Mouse (Mus musculus) forebrain, embryonic 15.5 days (tissue): ENCODE measurements around the gene Oxsr1. TPM values are rescaled to one million over a fixed set of nuclear protein-coding genes. Genes with fewer than 3 reads are reported as not detected.

Source experiments
- ATAC-seq: fragments of 200-750 bp; cut with Nextera tagmentation; replicated peaks from 2 replicates; pipeline ENCODE4 v1.8.0; 2017; ENCODE audit warnings: mild to moderate bottlenecking, moderate TSS enrichment, moderate library complexity
- H3K27ac ChIP-seq: fragments of 300-500 bp; sonication (generic); replicated peaks from 2 replicates; pipeline ENCODE4 v1.5.1; 2015; ENCODE audit warnings: mild to moderate bottlenecking, inconsistent platforms
- H3K27me3 ChIP-seq: fragments of 300-500 bp; sonication (generic); 2 replicates; pipeline ENCODE4 v1.6.1; 2015; ENCODE audit warnings: inconsistent platforms
- H3K36me3 ChIP-seq: fragments of 300-500 bp; sonication (generic); 2 replicates; pipeline ENCODE4 v1.6.1; 2015; ENCODE audit warnings: mild to moderate bottlenecking, inconsistent platforms
- H3K4me1 ChIP-seq: fragments of 300-500 bp; sonication (generic); 2 replicates; pipeline ENCODE4 v1.6.1; 2015; ENCODE audit warnings: inconsistent platforms
- H3K4me2 ChIP-seq: fragments of 300-500 bp; sonication (generic); replicated peaks from 2 replicates; pipeline ENCODE4 v1.6.1; 2015; ENCODE audit warnings: mild to moderate bottlenecking, inconsistent platforms
- H3K4me3 ChIP-seq: fragments of 300-500 bp; sonication (generic); 2 replicates; pipeline ENCODE4 v1.5.1; 2015; ENCODE audit warnings: mild to moderate bottlenecking, inconsistent platforms
- H3K9ac ChIP-seq: fragments of 300-500 bp; sonication (generic); replicated peaks from 2 replicates; pipeline ENCODE4 v1.6.1; 2015; ENCODE audit warnings: mild to moderate bottlenecking, inconsistent platforms
- H3K9me3 ChIP-seq: fragments of 300-500 bp; sonication (generic); 2 replicates; pipeline ENCODE4 v1.6.1; 2016; ENCODE audit warnings: inconsistent platforms
- WGBS: fragments of 180-500 bp; shearing (Covaris S2); methylation state at CpG from one replicate; pipeline ENCODE4 v1.1.7; 2015; ENCODE audit warnings: mixed read lengths; 5-methylcytosine and 5-hydroxymethylcytosine counted together
- polyA plus RNA-seq: library from polyadenylated mRNA; unstranded; fragments of >200 nt; fragmentation: Nextera tagmentation; extraction: Ambion mirVana; gene quantifications from 2 replicates; pipeline ENCODE4 v1.2.1, GENCODE M21; 2015

Gene Oxsr1
- polyA plus RNA-seq, 1 experiment from 2014 or later, result 13.8 TPM

GRCm38 (mm10) chr9:119350947-119351705, 28.9 kb upstream of the Oxsr1 start:
- H3K9ac ChIP-seq, result no peak overlapping the region
- ATAC-seq, result no peak
- H3K4me1 ChIP-seq, result no peaks in the 10 kb centered on the region
- no peaks in the 10 kb centered on the region for H3K9me3 ChIP-seq
- H3K36me3 ChIP-seq, result peaks cover 41% of the 10 kb centered on the region
- H3K27ac ChIP-seq, result no peak overlapping the region
- no peaks in the 10 kb centered on the region for H3K27me3 ChIP-seq
- 92% methylated on average over 10 of the region's 10 CpGs for WGBS
- H3K4me2 ChIP-seq, result no peak overlapping the region
- no peak overlapping the region for H3K4me3 ChIP-seq

- Histone ChIP-seq H3K36me3 (peaks cover 47% of the 10 kb centered on the region), H3K9me3 (no peaks in the 10 kb centered on the region), H3K27ac (no peak overlapping the region), H3K9ac (no peak overlapping the region), H3K4me3 (no peak overlapping the region), H3K4me1 (no peaks in the 10 kb centered on the region), H3K4me2 (no peak overlapping the region), H3K27me3 (no peaks in the 10 kb centered on the region)
- ATAC-seq, result no peak
- WGBS, result 89% methylated on average over 3 of the region's 3 CpGs
These were observed 28.3 kb upstream of the Oxsr1 start for GRCm38 (mm10) chr9:119350531-119350930.

- H3K4me3 ChIP-seq, result no peak overlapping the region
- no peak overlapping the region for H3K9ac ChIP-seq
- H3K4me2 ChIP-seq, result no peak overlapping the region
- no peak for ATAC-seq
- no peaks in the 10 kb centered on the region for H3K27me3 ChIP-seq
- H3K4me1 ChIP-seq, result peaks cover 16% of the 10 kb centered on the region
- no peaks in the 10 kb centered on the region for H3K9me3 ChIP-seq
- WGBS, result 92% methylated on average over 8 of the region's 8 CpGs
- H3K36me3 ChIP-seq, result peaks cover 60% of the 10 kb centered on the region
- H3K27ac ChIP-seq, result no peak overlapping the region
These were observed 24.1 kb upstream of the Oxsr1 start for GRCm38 (mm10) chr9:119346376-119346775.

DNA sequence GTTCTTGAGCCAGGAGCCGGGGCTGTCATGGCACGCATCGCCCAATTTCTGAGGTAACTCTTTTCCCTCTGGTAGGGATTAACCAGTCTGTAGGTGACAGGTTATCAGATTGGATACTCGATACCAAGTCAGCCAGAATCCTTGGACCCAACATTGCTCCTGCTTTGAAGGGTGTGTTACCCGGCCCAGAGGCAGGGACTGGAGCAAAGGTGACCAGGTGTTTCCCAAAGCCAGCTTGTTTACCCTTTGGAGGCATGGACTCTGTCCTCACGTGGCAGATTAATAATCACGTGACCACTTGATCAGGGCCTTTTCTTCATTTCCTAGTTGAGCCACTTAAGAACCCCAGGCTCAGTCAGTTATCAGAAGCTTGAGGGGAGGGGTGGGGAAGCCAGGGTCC, 20.5 kb upstream of the Oxsr1 start:
- Histone ChIP-seq H3K9ac (no peak overlapping the region), H3K9me3 (no peaks in the 10 kb centered on the region), H3K4me1 (peaks cover 29% of the 10 kb centered on the region), H3K36me3 (peaks cover 35% of the 10 kb centered on the region), H3K27me3 (no peaks in the 10 kb centered on the region), H3K4me3 (no peak overlapping the region), H3K27ac (no peak overlapping the region), H3K4me2 (no peak overlapping the region; the same call in 1 of the 2 replicates)
- 92% methylated on average over 7 of the region's 7 CpGs for WGBS
- ATAC-seq, result no peak

- Histone ChIP-seq H3K4me3 (peak within 1 kb of the TSS; percentile 82), H3K4me1 (peaks cover 29% of the 10 kb centered on the region), H3K9ac (peak within 1 kb of the TSS; percentile 95), H3K36me3 (peaks cover 22% of the 10 kb centered on the region), H3K27me3 (no peaks in the 10 kb centered on the region), H3K4me2 (peak within 1 kb of the TSS; percentile 75), H3K9me3 (no peaks in the 10 kb centered on the region), H3K27ac (peak within 1 kb of the TSS; percentile 94)
- WGBS, result under 1% methylated on average over 68 of the region's 68 CpGs
- ATAC-seq, result peak; percentile 98
These were observed 18.9 kb upstream of the Oxsr1 start, which contains the start of gene Myd88 for GRCm38 (mm10) chr9:119340909-119341816. Gene Myd88, minus strand, starts transcription at chr9:119341411.

GRCm38 (mm10) chr9:119340212-119340580, 18.0 kb upstream of the Oxsr1 start:
- Histone ChIP-seq H3K27me3 (no peaks in the 10 kb centered on the region), H3K4me2 (peak overlapping the region; percentile 75), H3K4me3 (peak overlapping the region; percentile 82), H3K36me3 (peaks cover 13% of the 10 kb centered on the region), H3K9ac (peak overlapping the region; percentile 95), H3K4me1 (peaks cover 29% of the 10 kb centered on the region), H3K27ac (peak overlapping the region; percentile 94), H3K9me3 (no peaks in the 10 kb centered on the region)
- WGBS, result 9% methylated on average over 8 of the region's 8 CpGs
- no peak for ATAC-seq

DNA sequence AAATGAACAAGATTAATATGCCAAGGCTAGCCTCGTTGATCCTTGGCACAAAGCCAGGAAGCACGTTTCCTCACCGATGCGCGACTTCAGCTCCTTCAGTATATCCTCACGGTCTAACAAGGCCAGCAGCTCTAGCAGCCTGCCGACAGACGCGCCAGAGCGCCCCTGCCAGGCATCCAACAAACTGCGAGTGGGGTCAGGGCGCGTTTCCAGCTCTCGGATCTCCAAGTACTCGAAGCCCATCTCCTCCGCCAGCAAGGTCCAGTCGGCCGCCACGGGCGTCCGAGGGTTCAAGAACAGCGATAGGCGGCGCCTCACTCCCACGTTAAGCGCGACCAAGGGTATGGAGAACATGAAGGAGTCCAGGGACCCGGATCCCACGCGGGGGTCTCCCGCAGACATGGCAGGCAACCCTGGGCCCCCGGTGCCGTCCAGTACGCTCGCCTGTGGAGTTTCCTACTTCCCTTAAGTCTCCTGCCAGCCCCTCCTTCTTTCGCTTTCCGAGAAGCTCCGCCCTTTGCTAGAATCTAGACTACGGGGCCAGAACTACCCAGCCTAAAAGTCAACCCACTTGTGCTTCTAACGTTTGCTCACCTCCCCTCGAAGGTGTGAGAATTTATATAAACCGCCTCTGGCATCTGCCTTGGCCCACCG, 17.5 kb upstream of the Oxsr1 start, which contains the start of gene Acaa1a:
TSS of gene Acaa1a (plus strand) at position 119 of the 654 bp plus-strand sequence.
- peaks cover 8% of the 10 kb centered on the region for H3K36me3 ChIP-seq
- H3K4me3 ChIP-seq, result peak within 1 kb of the TSS; percentile 82
- H3K4me1 ChIP-seq, result peaks cover 29% of the 10 kb centered on the region
- no peaks in the 10 kb centered on the region for H3K27me3 ChIP-seq
- peak within 1 kb of the TSS; percentile 94 for H3K27ac ChIP-seq
- no peaks in the 10 kb centered on the region for H3K9me3 ChIP-seq
- ATAC-seq, result no peak
- 3% methylated on average over 43 of the region's 43 CpGs for WGBS
- peak within 1 kb of the TSS; percentile 95 for H3K9ac ChIP-seq
- H3K4me2 ChIP-seq, result peak within 1 kb of the TSS; percentile 75

DNA sequence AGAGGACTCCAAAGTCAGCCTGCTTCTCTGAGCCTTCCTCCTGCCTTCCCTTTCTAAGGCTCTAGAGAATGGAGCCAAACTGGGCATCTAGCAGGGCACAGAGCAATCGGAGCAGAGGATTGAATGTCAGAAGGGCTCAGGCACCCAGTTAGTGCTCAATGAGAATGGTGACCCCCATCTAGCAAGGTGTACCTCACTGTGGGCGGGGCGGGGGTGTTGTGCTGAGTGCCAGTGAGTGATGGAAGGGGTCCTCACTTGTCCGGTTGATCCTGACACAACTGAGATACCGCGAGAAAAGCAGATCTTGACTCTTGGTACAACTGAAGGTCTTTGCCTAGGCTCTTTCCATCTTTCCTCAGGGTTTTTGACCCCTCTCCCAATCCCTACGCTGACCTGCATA, 16.9 kb upstream of the Oxsr1 start:
- no peak for ATAC-seq
- WGBS, result 63% methylated on average over 7 of the region's 7 CpGs
- no peak overlapping the region for H3K27ac ChIP-seq
- peak overlapping the region; percentile 82; the same call in 1 of the 2 replicates for H3K4me3 ChIP-seq
- peaks cover 29% of the 10 kb centered on the region for H3K4me1 ChIP-seq
- peaks cover 4% of the 10 kb centered on the region for H3K36me3 ChIP-seq
- no peak overlapping the region for H3K9ac ChIP-seq
- H3K27me3 ChIP-seq, result no peaks in the 10 kb centered on the region
- H3K4me2 ChIP-seq, result peak overlapping the region; percentile 75
- no peaks in the 10 kb centered on the region for H3K9me3 ChIP-seq

- H3K4me1 ChIP-seq, result peaks cover 29% of the 10 kb centered on the region
- no peak for ATAC-seq
- WGBS, result 96% methylated on average over 3 of the region's 3 CpGs
These were observed 16.1 kb upstream of the Oxsr1 start for GRCm38 (mm10) chr9:119338350-119338749.

GRCm38 (mm10) chr9:119337842-119338241, 15.6 kb upstream of the Oxsr1 start:
- Histone ChIP-seq H3K4me1 (peaks cover 25% of the 10 kb centered on the region), H3K27me3 (no peaks in the 10 kb centered on the region), H3K9ac (no peak overlapping the region), H3K4me2 (no peak overlapping the region), H3K36me3 (no peaks in the 10 kb centered on the region), H3K4me3 (no peak overlapping the region), H3K9me3 (no peaks in the 10 kb centered on the region), H3K27ac (no peak overlapping the region)
- 91% methylated on average over 14 of the region's 14 CpGs for WGBS
- no peak for ATAC-seq

More at GRCm38 (mm10) chr9:119338350-119338749, 16.1 kb upstream of the Oxsr1 start:
- no peaks in the 10 kb centered on the region for H3K27me3 ChIP-seq
- H3K4me3 ChIP-seq, result no peak overlapping the region
- H3K4me2 ChIP-seq, result no peak overlapping the region
- H3K9me3 ChIP-seq, result no peaks in the 10 kb centered on the region
- H3K9ac ChIP-seq, result no peak overlapping the region
- H3K27ac ChIP-seq, result no peak overlapping the region
- H3K36me3 ChIP-seq, result no peaks in the 10 kb centered on the region

GRCm38 (mm10) chr9:119335571-119335970, 13.3 kb upstream of the Oxsr1 start:
- H3K36me3 ChIP-seq, result no peaks in the 10 kb centered on the region

More at GRCm38 (mm10) chr9:119335571-119335970, 13.3 kb upstream of the Oxsr1 start:
- H3K4me1 ChIP-seq, result peaks cover 13% of the 10 kb centered on the region
- no peak for ATAC-seq
- no peak overlapping the region for H3K9ac ChIP-seq
- no peak overlapping the region for H3K4me2 ChIP-seq
- WGBS, result 82% methylated on average over 4 of the region's 4 CpGs
- H3K9me3 ChIP-seq, result no peaks in the 10 kb centered on the region
- H3K27ac ChIP-seq, result no peak overlapping the region
- H3K4me3 ChIP-seq, result no peak overlapping the region
- no peaks in the 10 kb centered on the region for H3K27me3 ChIP-seq
